Mouse (Mus musculus) erythroid progenitor cell, adult 5-6 weeks (primary cell): ENCODE results near the gene Ncoa4. TPM values are rescaled to one million over a fixed set of nuclear protein-coding genes. Genes with fewer than 3 reads are reported as not detected.
"Not testable (repeated sequence)": the region's sequence is repeated elsewhere in the genome, so short reads cannot be mapped to it uniquely, and the experiment has no call there.

Experiments
- ATAC-seq: replicated peaks from 2 replicates; pipeline ENCODE4 v1.8.0; 2016; ENCODE audit warnings: moderate number of reproducible peaks, mild to moderate bottlenecking, moderate TSS enrichment, inconsistent platforms; ENCODE audit not compliant: poor library complexity, low FRiP score, severe bottlenecking
- total RNA-seq, 2 experiments: library from RNA; stranded (forward) in 1 of 2; stranded (reverse) in 1 of 2; fragments of 150-400 nt in 1 of 2; fragments of 186-747, 209-891 nt in 1 of 2; gene quantifications; 2 replicates each; pipeline versions ENCODE4 v1.2.3 to v1.2.4; 2015 to 2017; ENCODE audit warnings: low replicate concordance in 2 of 2

The Ncoa4 gene
- total RNA-seq, 2 experiments from 2014 or later: 249 to 362 TPM

GRCm38 (mm10) chr14:32154758-32155157, 4.9 kb upstream of the Ncoa4 start:
- ATAC-seq: no peak

GRCm38 (mm10) chr14:32159150-32159670, 455 bp upstream of the Ncoa4 start:
- no peak for ATAC-seq

GRCm38 (mm10) chr14:32160563-32160962, 898 bp downstream of the Ncoa4 start:
- ATAC-seq: peak; percentile 3; the same call in 1 of the 2 replicates

GRCm38 (mm10) chr14:32161090-32161885, 1.6 kb downstream of the Ncoa4 start:
- peak; percentile 17; the same call in 1 of the 2 replicates for ATAC-seq

GRCm38 (mm10) chr14:32162231-32162630, 2.6 kb downstream of the Ncoa4 start:
- ATAC-seq: no peak

- ATAC-seq: no peak
These were observed 3.7 kb downstream of the Ncoa4 start for GRCm38 (mm10) chr14:32163203-32163888.

- ATAC-seq: no peak
These were observed 4.7 kb downstream of the Ncoa4 start for GRCm38 (mm10) chr14:32164173-32165051.

- ATAC-seq: peak; percentile 73
These were observed 5.8 kb downstream of the Ncoa4 start for GRCm38 (mm10) chr14:32165278-32166061.

GRCm38 (mm10) chr14:32166062-32166441, 6.4 kb downstream of the Ncoa4 start:
- ATAC-seq: no peak

GRCm38 (mm10) chr14:32166840-32167239, 7.2 kb downstream of the Ncoa4 start:
- ATAC-seq: no peak

GRCm38 (mm10) chr14:32167326-32167725, 7.7 kb downstream of the Ncoa4 start:
- no peak for ATAC-seq

GRCm38 (mm10) chr14:32168653-32169231, 9.1 kb downstream of the Ncoa4 start:
- ATAC-seq: peak; percentile 83

- no peak for ATAC-seq
These were observed 10.5 kb downstream of the Ncoa4 start for GRCm38 (mm10) chr14:32170137-32170536.

- 0 out of 2 replicates have a peak, but pooled peaks have one; percentile 33 for ATAC-seq
These were observed 15.6 kb downstream of the Ncoa4 start for GRCm38 (mm10) chr14:32175310-32175709.

- not testable (repeated sequence) for ATAC-seq
These were observed 16.9 kb downstream of the Ncoa4 start for GRCm38 (mm10) chr14:32176590-32176989.

GRCm38 (mm10) chr14:32179393-32180195, 19.9 kb downstream of the Ncoa4 start:
- no peak for ATAC-seq

GRCm38 (mm10) chr14:32180861-32181260, 21.2 kb downstream of the Ncoa4 start:
- no peak for ATAC-seq

- no peak for ATAC-seq
These were observed 24.2 kb downstream of the Ncoa4 start for GRCm38 (mm10) chr14:32183846-32184245.
